Mouse (Mus musculus) ES-Bruce4 (cell line): Measurements from ENCODE around the gene Rexo1.

ENCODE experiments used
- CTCF ChIP-seq: IDR thresholded peaks from one replicate; pipeline ENCODE4 v1.8.1; 2011; ENCODE audit warnings: low read depth, low read length
- EP300 ChIP-seq: IDR thresholded peaks from 2 replicates; pipeline ENCODE4 v1.6.1; 2011; ENCODE audit warnings: low read depth, low read length; ENCODE audit not compliant: insufficient read depth

DNA sequence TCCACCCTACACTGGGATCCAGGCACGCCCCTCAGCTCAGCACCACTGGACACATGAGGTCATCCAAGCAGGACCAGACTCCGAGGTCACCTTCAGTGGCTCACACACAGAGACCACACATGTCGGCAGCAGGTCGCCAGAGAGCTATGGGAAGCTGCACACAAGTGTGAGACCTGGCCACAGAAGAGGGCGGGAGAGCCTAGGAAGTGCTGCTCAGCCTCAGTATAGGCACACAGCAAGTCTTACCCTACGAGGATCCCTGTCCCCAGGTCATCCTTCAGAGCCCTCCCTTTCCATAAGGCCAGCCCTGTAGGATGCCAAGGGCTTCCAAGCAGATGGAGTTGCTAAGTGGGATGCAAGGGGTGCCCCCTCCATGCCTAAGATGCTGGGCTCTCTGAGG, 7.4 kb downstream of the Rexo1 start:
- TF ChIP-seq EP300 (no peak), CTCF (no peak)
